Mouse (Mus musculus): ENCODE measurements around the gene Ston2.
A peak's percentile ranks its signal among the peaks of the same experiment; 100 is the strongest.
"Not testable (repeated sequence)": the region's sequence is repeated elsewhere in the genome, so short reads cannot be mapped to it uniquely, and the experiment has no call there.

The Ston2 gene

DNA sequence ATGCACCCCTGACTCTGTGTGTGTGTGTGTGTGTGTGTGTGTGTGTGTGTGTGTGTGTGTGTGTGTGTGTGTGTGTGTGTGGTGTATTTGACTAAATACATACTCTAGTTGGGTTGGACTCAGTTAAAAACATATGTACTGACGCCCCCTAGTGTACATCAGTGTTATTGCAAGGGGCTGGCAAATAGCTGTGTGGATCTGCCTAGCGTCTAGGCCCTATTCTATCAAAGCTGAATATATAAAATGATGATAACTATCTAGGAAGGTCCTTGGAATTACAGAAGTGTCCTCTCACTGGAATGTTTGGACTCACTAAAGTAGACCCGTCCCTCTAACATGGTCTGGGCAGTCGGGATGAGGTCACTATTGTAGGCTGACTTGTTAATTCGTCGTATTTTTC lies 1.6 kb upstream of the Ston2 start:
- peak; percentile 60 for DNase-seq (ENCODE audit: low spot score)

DNA sequence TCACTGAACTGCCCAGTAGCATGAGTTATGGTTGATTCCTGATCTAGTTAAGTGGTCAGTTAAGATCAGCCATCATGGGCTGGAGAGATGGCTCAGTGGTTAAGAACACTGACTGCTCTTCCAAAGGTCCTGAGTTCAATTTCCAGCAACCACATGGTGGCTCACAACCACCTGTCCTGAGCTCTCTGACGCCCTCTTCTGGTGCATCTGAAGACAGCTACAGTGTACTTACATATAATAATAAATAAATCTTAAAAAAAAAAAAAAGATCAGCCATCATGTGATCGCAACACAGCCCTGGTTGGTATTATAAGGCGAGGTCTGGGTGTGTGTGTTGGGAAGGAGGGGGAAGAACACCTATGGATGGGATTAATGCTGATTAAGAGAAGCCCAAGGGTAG lies 259 bp upstream of the Ston2 start:
- DNase-seq (ENCODE audit: low spot score) = not testable (repeated sequence)

DNA sequence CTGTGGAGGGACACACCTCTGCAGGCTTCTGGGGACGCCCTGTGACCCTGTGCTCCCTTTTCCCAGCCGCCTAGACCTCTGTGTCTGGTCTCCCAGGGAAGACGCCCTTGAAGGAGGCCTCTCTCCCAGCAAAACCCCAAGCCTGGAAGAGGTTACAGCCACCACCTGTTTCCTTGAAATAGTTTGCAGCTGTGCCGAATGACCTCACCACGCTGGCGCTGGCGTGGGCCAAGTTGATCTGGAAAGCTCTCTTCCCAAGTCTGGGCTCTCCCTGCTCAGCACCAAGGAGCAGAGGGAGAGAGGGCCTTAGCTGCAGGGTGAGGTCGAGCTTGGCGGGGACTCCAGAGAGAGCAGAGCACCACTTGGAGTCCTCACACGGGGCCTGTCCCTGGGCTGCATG lies 1.8 kb downstream of the Ston2 start:
- no peak for DNase-seq (ENCODE audit: low spot score)

DNA sequence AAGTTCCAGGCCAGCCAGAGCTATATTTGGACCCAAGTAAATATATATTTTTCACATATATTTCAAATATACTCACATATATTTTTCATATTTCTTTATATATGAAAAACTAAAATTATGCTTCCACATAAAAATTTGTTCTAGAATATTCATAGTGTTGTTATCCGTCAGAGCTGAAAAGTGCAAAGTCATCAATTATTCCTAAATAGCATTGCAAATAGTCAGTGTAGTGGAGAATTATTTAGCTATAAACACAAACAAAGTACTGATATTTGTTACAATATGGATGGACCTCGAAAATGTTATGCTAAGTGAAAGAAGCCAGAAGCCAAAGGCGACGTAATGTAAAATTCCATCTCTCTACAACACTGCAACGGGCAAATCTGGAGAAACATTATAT lies 6.8 kb downstream of the Ston2 start:
- no peak for DNase-seq (ENCODE audit: low spot score)

DNA sequence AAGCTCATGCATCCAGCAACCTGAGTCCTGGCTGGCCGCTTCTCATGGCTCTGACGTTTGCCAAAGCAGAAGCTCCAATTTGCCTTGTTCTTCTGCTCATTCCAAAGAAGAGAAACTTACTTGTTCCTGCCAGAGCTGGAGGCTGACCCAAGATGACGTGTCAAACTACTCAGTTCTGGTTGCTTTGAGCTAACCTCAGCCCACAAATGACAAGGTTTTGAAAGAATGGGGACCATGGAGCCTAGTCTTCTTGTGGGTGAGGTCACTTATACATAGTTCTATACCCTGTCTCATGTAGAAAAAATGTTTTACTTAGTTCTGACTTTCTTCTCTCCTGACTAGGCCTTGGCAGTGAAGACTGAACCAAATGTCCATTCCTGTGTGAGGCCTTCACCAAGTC lies 7.7 kb downstream of the Ston2 start:
- DNase-seq (ENCODE audit: low spot score) = no peak

DNA sequence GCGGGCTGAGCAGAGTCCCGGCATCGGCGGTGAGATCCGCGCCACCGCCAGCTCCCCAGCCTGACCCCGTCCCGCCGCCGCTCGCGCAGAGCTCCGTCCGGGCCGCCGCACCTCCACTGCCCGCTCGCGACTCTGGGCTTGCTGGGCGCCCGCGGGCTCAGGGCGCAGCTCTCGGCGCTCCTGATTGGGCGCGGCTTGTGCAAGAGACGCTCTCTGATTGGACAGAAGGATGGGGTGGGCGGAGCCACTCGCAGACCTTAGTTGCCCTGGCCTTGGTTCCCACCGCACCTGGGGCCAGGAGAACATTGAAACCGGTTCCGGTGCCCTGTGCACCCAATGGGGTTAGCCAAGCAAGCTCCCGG lies 9.2 kb downstream of the Ston2 start:
- DNase-seq (ENCODE audit: low spot score) = peak; percentile 71

DNA sequence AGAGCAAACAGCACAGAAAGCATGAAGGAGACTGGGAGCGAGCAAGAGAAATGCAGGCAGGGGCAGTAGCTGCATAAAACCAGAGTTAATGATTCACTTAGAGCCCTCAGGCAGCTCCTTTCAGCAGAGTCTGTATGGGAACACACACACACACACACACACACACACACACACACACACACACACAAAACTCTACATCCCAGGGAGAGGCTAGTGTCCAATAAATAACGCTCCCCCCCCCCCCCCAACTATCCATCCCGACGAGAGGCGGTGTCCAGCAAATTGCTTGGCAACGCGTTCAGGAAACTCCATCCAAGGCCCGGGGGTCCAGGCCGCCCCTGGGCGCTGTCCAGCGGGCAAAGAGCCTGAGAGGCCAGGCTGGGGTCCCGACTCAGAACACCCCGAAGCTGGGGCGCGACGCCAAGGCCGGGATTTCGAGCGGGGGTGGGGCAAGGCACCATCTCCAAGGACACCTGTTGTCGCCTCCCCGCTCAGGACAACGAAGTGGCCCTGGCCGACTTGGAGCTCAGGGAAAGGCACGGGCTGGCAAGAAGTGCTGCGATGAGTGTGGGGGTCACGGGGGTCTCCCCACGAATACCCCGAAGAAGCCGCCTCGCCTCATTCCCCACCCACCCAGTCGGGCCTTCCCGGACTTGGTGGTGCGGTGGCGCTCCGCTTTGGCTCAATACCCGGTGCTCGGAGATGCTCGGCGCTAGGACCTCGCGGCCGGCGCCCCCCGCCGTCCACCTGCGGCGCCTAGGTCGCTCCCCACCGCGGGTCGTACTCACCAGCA lies 9.8 kb downstream of the Ston2 start:
- DNase-seq (ENCODE audit: low spot score) = no peak

DNA sequence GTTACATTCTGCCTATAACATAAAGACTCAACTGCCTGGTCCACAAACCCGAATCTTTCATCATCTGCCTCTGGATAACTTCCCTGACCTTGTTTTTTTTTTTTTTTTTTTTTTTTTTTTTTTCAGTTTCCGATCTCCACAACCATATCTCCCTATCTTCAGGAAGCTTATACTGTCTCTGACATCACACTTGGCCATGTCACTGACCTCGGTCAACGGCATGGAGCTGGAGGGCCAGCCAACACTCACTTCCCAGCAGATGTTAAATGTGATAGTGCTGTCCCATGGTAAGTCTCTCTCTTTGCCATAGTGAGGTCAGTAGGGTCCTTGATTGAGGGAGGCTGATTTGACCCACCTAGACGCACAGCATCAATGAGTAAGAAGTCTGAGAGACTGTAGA lies 11.8 kb downstream of the Ston2 start:
- no peak for DNase-seq (ENCODE audit: low spot score)

DNA sequence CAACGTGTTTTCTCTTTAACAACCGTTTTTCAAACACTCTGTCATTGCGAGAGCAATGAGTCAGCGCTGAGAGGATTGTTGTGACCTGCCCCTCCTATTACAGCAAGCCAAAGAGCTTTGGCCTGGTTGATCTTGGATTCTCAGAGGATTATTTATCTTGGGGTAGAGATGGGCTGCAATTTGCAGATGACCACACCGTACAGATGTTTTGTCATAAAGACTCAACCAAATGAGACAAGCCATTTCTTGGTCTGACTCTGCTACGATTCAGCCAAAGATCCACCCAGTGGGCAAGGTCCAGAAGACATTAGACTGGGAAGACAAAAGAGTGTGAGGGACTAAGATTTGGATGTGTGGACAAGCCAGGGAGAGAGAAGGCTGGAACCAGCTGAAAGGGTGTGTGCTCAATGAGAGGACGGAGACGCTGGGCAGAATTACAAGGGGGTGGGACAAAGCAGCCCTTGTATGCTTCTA lies 13.3 kb downstream of the Ston2 start:
- no peak for DNase-seq (ENCODE audit: low spot score)

DNA sequence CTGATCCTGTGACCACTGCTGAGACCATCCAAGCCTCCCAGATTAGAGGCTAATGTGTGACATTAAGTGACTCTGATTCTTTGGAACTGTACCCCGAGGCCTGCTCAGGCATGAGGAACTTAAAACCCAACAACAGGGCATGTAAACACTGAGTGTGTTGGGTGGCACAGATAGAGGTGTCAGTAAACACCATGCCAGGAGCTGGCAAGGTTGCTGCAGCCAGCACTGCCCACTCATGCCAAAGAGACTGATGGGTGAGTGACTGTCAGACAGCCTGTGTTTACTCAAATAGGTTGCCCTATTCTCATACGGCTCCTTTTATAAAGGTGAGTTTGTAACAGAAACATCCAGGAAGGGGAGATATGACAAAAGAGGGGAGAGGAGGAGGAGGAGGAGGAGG lies 19.3 kb downstream of the Ston2 start:
- no peak for DNase-seq (ENCODE audit: low spot score)

DNA sequence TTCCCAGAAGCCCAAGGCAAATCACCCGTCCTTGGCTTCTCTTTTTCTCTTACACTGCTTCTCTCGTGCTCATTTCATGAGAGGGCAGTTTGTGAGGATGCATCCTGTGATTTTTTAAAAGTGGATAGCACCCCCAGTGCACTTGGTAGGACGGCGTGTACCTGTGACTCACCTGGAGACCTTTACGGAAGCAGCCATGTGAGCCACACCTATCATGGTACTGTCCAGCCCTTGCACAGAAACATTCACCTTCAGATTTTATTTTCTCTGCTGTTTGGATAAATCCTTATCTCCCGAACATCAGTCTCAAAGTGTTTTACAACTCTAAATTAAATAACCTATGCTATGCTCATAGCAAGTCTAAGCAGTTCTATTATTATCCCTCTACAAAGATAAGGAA lies 20.0 kb downstream of the Ston2 start:
- no peak for DNase-seq (ENCODE audit: low spot score)

DNA sequence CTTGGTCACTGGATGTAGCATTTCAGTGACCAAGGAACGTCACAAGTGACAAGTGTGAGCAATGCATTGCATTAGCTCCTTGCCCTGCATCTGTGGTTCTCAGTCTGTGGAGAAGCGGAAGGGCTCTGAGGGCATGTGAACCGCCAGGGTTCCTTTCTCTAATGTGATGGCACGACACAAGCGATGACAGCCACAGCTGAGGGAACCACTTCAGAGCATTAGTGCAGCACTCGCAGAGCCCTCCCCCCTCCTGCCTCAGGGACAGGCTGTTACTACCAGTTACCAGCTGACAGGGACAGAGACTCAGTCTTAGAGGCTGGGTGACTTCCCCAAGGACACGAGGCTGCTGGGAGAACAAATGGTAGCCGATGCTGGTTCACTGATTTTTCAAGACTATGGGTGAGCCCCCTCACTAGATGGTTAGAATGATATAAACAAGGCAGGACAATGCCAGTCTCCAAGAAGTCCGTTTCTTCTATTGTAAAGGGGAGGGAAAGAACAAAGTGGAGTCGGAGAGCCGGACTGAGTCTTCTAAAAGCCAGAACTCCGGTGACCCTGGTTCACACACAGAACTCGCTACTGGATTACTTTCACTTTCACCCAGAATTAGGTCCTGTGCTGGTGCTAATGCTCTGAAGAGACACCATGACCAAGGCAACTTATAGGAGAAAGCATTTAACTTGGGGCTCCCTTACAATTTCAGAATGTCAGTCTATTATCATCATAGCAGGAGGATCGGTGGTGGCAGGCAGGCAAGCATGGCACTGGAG lies 21.7 kb downstream of the Ston2 start:
- peak; percentile 50 for DNase-seq (ENCODE audit: low spot score)

DNA sequence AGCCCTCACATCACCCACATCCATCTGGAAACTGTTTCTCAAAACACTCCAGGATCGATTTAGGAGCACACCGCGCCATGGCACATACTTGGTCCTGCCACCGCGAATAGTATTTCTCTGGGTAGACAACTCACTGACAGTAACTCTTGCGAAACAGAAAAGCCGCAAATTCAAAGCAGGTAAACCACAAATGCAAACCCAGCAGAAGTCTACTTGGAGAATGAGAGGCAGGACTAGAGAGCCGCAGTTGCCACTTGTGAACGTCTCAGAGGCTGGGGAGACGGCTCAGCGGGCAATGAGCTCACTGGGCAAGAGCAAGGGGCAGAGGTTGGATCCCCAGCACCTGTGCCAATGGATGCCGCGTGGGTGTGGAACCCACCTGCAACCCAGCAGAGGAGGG lies 22.7 kb downstream of the Ston2 start:
- DNase-seq (ENCODE audit: low spot score) = no peak

DNA sequence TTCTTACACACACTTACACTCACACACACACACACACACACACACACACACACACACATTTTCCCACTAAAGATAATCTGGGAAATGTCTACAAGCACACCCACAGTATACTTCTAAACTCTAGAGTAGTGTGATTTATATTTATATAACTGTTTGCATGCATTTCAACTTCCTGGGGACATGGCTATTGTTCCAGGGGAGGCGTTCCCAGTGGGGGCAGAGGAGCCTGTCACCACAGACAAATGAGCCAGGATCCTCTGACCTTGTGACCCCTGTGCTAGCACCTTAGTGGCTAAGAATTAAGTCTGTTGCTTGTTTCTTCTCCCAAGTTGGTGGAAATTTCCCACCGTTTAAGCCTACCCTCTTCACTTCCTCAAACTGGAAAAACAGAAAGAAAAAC lies 23.1 kb downstream of the Ston2 start:
- no peak for DNase-seq (ENCODE audit: low spot score)

DNA sequence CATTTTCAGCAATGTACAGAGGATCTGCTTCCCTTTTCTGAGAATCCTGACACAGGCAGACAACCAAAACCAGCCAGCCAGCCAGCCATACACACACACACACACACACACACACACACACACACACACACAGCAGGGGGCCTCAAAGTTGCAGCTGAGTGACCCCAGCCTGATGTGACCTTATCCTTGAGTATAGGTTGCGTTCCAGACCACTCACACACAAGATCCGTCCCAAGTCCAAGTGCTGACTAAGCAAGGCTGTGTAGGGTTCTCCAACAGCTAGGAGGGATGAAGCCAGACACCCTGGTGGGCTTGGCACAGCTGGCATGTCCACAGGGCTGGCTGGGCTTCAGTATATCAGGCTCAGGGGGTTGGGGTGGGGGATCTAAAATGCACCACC lies 23.7 kb downstream of the Ston2 start:
- no peak for DNase-seq (ENCODE audit: low spot score)

DNA sequence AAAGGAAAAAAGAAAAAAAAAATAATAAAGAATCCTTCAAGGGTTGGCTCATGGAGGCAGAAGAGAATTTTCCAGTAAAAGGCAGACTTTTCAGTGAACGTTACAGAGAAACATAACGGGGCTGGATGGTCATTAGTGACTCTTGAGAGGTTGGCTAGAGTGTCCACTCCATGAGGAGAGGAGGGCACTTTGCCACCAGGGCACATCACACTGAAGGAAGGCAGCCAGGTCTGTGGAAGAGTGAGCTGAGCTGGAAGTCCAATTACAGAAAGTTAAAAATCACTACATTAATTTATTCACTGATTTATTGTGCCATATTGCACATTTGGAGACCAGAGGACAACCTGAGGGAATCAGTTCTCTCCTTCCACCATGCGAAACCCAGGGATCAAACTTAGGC lies 28.4 kb downstream of the Ston2 start:
- no peak for DNase-seq (ENCODE audit: low spot score)

DNA sequence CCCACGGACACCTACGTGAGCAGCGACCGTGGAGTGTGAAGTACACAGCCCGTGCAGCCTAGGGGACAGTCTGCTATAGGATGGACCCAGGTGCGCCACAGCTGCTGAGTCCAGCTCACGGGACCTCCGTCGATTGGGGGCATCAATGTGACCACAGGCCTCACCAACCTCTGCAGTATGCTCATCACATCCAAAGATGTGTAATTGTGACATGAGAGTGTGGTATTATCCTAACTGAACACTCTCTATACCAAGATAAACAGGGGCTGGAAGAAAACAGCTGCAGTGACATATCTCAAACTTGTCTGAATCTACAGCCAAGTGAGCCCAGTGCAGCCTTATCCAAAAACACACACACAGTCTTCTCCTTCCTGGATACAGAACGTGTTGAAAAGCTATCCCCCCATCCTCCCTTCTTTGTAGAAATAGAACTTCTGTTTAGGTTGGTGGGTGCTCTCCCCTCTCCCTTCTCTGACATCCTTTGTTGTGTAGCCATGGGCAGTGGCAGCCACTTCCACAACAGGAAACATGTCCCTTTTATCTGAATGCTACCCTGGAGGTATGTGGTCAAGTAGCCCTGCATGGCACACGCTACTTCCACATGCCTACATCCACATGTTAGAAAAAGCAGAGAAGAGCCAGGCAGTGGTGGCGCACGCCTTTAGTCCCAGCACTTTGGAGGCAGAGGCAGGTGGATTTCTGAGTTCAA lies 30.2 kb downstream of the Ston2 start:
- DNase-seq (ENCODE audit: low spot score) = no peak

DNA sequence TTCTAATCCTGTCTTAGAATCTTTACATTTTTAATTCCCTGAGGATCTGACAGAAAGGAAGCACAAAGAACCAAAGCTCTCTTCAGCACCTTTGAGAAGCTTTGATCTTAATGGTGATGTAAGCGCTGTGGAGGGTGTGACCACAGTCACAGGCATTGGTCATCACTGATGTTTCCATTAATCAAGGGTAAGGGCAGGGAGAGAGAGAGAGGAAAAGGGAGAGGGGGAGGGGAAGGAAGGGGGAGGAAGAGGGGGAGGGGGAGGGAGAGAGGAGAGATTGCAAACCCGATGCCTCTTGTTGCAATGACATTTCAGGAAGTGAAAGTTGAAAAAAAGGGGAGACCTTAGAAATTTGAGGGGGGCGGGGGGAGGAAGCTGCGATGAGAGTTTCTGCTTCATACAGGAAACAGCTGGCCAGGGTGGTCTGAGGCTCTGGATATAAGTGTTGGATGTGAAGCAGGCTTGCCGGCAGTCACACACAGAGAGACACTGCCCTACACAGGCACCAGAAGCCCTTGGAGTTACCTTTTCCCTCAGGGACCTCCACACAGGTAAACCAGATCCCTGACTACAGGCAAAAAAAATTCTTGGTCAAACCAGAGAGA lies 31.5 kb downstream of the Ston2 start:
- no peak for DNase-seq (ENCODE audit: low spot score)

DNA sequence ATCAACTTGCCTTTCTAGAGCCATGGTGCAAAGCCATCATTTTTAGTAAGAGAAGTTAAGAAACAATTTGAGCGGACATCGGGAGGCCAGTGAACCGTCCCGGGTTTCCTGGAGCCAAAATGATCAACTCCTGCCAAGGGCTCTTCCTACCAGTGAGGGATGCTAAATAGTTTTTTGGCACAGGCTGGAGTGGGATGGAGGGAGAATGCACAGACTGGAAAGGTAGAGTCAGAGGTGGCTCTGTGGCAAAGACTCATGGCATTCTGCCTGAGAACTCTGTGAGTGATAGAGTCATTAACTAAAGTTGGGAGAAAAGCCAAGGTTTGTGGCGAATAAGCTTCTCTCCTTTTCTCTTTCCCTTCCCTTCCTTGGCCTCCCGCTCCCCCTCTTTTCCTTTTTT lies 33.6 kb downstream of the Ston2 start:
- DNase-seq (ENCODE audit: low spot score) = no peak

DNA sequence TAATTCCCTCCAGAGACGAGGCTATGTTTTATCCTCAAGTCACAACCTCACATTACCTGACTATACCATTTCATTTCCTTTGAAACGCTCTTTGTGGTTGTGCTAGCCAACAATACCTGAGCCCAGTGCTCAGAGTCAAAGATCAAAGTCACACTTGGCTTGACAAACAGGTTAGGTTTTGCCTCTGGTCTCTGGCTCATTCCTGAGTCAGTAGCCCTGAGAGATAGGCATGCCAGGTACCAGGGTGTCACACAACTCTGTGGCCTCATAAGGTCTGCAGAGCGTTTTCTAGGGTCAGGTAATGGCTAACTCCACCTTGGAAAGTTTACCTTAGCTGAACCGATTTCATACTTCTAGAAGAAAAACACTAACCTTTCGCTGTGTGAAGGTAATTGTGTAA lies 35.5 kb downstream of the Ston2 start:
- no peak for DNase-seq (ENCODE audit: low spot score)

DNA sequence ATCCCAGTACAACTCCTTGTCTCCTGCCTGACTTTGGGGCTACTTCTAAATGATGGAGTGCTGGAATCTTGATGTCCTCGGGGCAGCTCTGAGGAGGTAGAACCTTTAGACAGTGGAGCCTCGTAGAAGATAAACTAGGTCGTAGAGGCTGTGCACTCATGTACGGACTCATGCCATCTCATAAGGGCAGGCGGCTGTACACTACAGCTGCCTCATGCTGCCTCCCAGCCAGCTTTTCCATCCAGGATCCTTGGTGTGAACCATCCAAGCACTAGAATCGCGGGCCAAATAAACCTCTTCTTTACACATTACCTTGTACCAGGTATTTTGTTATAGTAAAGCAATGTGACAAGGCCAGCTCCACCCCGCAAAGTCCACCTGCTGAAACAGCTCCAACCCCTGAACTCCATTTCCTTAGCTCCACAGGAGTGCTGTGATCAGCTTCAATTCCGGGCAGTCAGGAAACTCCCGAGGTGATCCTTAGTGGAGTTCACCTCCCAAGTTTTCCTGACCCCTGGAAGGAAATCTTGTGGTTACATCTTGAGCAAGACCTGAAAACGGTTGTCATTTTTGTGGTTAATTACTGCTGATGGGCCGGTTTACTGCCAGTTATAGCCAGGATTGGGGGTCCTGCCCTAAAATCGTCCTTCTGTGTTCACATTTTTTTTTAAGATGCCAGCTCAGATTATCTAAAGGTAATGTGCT lies 36.1 kb downstream of the Ston2 start:
- DNase-seq (ENCODE audit: low spot score) = no peak
